Mouse (Mus musculus) ovary, adult 10 weeks (tissue): Measurements from ENCODE around the gene Emid1. TPM values are rescaled to one million over a fixed set of nuclear protein-coding genes. Genes with fewer than 3 reads are reported as not detected.

Experiments
- polyA plus RNA-seq: library from polyadenylated mRNA; stranded (reverse); fragments of 350-450 nt; fragmentation: Illumina TruSeq; extraction: RNeasy Lipid Tissue Mini Kit (QIAGEN cat#74804); gene quantifications from one replicate; pipeline ENCODE4 v1.2.3, GENCODE M21; 2014

Gene Emid1
- polyA plus RNA-seq = not detected

GRCm38 (mm10) chr11:5151680-5152337 is at the start of gene Emid1:
Emid1 (minus strand) TSS chr11:5152257.

GRCm38 (mm10) chr11:5098736-5099542 is 53.1 kb downstream of the Emid1 start, which contains the start of the genes Rhbdd3 and Ewsr1:
Rhbdd3 (plus strand) TSS chr11:5098926.
Ewsr1 (minus strand) TSS chr11:5099266.

GRCm38 (mm10) chr11:5065056-5065821 is 86.8 kb downstream of the Emid1 start, which contains the start of gene Gas2l1:
Gas2l1 (minus strand) TSS chr11:5065327.

GRCm38 (mm10) chr11:5057856-5058641 is 94.0 kb downstream of the Emid1 start, which contains the start of gene Rasl10a:
Rasl10a (plus strand) TSS chr11:5058128.

Other genes starting within 250 kb of the Emid1 start
- gene Nefh, start 204.2 kb downstream of the Emid1 start, polyA plus RNA-seq = 0.20 TPM
- gene Ap1b1, start 165.4 kb downstream of the Emid1 start, polyA plus RNA-seq = 48.5 TPM
- 20.1 TPM for gene Rasl10a, start 94.1 kb downstream of the Emid1 start, polyA plus RNA-seq
- 2.5 TPM for gene Gas2l1, start 86.9 kb downstream of the Emid1 start, polyA plus RNA-seq
- gene Rhbdd3, start 53.3 kb downstream of the Emid1 start, polyA plus RNA-seq = 0.80 TPM
- gene Ewsr1, start 53.0 kb downstream of the Emid1 start, polyA plus RNA-seq = 214 TPM
- 4.2 TPM for gene Kremen1, start 109.3 kb upstream of the Emid1 start, polyA plus RNA-seq